Mouse (Mus musculus) kidney, adult 9 months (tissue): ENCODE data around the gene Gpr132.

Experiments
- DNase-seq: peaks from one replicate; pipeline ENCODE4 v3.0.0; 2022

Gpr132 gene

DNA sequence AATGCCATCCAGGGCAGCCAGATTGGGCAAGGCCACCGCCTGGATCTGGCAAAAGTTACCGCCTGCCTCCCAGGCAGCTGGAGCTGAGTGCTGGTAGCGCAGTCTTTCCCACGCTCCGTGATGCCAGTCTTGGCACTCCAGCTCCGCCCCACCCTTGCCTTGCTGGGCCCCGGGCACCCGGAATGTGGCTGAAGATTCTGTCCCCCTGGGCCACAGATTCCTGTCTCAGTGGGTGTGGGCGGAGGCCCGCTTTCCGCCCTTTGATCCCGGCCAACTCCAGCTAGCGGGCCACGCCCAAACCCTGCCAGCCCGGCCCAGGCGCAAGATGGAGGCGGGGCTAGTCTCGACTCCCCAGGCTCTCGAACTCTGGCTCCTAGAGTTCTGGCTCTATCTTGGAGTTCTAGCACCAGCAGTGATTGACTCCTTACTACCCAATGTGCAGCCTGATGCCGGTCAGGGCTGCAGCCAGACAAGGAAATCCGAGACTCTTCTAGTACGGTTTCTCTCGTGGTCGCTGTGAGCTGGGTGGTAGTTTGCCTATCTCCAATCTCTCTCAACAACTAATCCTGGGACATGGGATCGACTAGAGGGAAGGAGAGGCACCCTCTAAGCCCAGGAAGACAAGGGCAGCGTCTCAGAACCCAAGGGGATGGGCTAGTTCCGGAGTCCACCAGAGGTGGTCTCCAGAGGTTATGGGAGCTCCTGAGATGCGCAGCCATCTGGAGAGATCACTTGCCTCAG lies 8.5 kb upstream of the Gpr132 start:
- DNase-seq, result peak; percentile 81

DNA sequence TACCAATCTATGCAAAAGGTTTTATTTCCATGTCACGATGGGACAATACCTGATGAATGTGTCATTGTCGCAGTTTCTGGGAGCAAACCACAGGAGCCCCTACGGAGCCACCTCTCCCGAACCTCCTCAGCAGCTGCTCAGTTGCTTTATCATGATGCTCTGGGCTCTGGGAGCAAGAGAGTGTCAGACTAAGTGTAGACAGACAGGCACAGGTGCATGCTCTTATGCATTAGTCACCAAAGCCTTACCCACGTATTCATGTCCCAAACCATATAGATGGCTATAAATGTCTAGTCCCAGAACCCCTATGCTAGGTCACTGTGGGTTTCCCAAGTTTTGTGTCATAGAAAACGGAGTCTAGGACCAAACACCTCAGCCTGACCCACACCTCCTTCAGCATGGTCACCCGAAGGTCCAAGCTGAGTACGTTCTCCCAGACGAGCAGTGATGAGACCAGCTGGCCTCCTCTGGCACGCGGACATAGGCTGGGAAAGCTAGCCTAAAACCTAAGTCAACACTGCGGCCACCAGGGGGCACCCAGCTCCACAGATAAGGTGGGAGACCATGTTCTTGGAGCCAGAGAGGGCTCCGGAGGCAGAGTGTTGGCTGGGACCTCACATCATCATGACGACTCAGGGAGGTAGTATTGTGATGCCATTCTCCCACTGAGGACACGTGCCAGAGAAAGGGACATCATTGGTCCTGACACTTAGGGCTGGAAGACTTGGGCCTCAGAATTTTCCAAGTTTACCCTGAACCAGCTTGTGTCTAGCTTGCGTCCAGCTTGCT lies 7.4 kb upstream of the Gpr132 start:
- peak; percentile 91 for DNase-seq

DNA sequence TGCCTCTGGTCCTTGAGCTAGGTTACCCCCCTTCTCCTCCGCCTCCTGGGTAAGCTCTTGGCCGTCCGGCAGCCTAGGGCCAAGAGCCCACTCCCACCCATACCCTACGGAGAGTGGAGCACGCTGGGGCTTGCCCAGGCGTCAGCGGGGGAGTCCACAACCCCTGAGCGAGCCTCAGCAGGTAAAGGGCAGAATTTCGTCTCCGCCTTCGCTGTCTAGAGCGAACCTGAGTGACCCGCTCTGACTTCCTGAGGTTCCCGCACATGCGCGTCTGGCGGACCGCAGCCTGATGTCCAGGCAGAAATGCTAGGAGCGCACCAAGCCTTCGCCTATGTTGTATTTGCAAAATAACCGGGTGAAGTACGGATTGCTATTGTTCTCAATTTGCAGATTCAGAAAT lies 6.2 kb upstream of the Gpr132 start:
- no peak for DNase-seq

DNA sequence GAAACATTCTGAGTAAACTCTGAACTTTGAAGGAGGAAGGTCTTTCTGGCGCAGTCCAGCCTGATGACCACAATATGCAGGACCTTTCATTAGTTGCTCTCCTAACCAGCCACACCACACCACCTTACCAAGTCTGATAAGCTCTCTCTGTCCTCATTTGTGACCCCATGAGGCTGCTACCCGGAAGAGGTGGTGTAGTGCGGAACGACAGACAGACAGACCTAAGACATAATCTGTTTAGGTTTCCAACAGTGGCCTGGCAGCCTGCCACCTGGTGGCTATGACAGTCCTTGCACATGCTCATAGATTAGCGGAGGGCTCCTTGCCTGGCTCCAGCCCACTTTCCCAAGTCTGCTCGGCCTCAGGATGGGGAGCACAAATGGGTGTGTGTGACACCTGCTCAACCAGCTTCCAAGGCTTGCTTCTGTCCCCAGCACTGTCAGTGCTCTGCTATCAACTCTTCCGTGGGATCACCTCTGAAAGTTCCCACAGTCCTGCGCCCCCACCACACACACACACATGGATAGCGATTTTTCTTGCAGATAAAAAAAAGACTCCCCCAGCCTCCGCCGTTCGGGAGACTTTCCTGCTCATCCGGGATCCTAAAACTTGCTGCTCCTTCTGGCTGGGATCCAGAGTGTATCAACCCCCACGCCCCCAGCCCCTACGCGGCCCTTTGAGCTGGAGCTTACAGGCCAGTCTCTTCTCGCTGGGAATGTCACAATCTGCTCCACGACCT lies 5.6 kb upstream of the Gpr132 start:
- DNase-seq, result peak; percentile 66

DNA sequence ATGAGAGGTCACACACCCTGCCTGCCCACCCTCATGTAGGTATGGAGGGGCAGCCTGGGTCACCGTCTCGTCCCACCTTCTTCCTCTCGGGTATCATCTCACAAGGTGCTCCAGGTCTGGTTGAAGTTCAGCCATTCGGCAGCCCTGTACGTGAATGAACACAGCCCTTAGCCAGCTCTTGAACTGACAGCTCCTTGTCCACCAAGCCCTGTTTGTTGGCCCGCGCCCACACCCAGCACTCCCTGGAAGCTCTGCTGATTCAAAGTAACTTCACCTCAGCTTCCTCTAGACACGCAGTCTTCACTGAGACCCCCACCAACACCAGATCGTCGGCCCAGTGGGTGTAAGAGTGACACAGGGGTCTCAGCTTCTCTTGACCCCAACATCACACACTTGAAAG lies 5.0 kb upstream of the Gpr132 start:
- no peak for DNase-seq

DNA sequence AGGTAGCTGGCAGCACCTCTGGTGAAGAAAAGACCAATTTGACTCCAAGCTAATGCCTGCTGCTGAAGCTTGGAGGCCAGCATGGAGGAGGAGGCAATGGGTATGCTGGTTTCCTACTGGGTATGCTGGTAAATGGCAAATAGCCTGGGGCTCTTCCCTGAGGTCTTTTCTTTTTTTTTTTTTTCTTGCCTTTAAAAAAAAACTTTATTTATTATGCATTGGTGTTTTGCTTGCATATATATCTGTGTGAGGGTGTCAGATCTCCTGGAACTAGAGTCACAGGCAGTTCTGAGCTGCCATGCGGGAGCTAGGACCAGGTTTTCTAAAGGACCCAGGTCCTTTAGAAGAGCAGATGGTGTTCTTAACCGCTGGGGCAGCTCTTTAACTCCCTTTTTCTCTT lies 3.2 kb upstream of the Gpr132 start:
- DNase-seq, result no peak

DNA sequence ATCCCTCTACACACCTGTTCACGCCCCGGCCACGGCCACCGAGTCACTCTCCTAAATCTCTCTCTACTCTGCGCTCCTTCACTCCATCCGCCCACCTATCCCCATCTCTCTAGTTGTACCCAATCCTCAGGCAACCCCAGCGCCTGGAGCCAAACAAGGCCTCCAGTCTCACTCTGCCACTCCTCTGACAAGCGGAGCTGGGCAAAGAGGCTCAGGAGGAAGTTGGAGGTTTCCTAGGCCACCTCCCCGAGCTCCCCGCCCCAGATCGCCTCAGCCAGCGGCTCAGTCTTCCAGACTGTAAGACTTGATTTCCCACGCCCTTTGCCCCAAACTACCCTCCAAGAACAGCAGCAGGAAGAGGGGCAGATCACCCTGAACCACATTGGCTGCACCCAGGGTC lies 2.7 kb upstream of the Gpr132 start:
- DNase-seq, result no peak

DNA sequence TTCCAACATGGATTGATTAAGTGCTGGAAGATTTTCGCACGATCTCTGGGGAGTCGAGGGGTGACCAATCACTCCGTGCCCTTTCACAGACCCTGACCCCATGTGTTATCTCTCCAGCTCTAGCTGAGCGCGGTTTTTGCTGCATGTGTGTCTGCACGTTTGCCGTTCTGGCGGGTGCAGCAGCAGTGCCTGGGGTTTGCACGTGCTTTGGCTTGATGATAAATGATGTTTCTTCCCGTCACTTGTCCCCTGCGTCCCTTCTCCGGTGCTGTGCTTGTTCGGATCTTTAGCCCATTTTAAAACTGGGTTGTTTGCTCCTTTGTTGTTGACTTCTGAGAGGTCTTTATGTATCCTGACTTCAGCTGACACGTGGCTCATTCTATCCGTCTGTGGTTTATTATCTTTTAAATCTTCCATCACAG lies 1.8 kb upstream of the Gpr132 start:
- DNase-seq, result no peak

DNA sequence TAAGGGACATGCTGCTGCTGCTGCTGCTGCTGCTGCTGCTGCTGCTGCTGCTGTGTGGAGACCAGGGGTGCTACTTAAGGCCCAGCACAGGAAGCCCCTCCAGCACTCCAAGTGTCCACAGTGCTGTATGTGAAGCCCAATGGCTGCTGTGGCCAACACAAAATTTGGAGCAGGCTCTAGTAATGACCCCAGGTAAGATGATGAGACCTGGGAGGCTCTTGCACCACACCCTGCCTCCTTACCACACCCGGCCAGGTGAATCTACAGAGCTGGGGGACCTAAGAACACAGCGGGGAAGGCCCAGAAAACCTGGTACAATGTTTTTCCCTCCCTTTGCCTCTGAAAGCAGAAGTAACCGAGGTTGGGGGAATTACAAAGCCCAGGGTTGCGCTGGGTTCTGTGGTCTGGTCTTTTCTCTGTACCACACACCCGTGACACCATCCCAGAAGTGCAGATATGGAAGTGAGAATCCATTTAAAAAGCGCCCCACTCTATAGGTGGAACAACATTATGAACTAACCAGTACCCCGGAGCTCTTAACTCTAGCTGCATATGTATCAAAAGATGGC lies 838 bp downstream of the Gpr132 start:
- no peak for DNase-seq

DNA sequence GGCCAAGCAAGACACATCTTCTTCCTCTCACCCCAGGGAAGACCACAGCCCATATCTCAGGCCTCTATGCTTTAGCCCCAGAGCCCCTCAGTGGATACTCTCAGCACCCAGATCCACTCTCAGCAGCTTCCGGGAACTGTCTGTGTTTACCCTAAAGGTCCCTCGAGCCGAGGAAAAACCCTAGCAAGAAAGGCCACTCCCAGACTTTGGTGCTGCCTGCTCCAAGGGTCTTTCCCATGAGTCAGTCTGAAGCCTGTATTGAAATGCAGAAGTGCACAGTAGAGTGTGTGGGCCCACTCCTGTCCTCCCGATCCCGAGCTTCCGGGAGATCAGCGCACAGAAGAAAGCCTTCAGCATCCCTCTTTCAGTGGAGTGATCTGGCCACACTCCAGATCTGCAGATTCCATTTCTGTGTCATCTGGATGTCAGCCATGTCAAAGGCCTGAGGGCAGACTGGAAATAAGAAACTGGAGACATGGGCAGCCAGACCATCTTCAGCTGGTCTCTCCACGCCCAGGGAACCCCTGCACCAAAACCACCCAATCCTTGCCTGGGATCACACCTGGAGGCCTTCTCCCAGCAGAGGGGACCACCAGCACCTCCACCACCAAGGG lies 1.5 kb downstream of the Gpr132 start:
- DNase-seq, result no peak

DNA sequence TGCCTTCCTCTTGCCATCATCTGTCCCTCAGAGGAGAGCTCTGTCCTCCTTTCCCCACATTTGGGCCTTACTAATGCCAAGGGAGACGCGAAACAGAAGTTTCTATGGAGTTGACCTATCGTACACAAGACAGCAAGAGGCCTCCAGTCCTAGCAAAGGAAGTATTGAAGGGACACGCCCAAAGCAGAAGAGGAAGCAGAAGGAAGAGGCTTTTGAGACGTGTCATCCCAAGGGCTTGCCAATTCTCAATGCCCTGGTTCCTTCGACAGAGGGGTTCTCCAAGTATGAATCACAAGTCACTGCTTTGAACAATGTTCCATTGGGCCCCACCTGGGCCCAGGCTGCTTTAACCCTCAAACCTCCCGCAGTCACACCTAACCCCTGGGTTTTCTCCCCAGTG lies 3.2 kb downstream of the Gpr132 start:
- no peak for DNase-seq

DNA sequence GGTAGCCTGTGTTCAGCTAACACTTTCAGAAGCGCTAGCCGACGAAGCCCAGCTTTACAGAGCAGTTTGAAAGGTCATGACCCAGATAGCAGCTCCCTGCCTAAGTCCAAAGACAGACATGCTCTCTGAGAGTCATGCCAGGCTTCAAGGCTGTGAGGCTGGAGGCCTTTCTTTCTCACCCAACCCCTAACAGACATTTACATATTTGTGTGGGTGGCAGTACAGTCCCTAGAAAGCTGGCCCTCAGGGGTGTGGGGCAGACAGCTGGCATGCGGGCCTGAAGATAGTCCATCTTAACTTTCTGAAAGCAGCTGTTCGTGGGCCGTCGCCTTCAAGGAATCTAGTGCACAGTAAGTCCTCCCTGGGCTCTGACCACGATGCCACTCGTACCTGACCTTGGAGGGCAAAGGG lies 6.1 kb downstream of the Gpr132 start:
- no peak for DNase-seq

DNA sequence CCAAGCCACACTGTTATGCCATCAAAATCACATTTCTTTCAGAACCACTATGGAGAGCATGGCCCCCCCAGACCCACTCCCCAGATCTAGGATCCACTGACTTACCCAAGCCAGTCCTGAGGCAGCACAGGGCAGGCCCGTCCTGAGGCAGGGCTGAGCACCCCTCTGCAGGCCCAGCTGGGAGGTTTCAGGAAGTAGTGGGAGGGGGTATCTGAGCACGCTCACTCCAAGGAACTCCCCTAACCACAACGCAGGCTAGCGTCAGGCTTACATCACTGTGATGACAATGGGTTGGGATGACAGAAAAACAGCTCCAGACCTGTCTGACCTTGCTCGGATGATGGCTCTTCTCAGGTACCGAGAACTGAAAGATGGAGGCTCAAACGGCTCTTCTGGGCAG lies 7.3 kb downstream of the Gpr132 start:
- no peak for DNase-seq

DNA sequence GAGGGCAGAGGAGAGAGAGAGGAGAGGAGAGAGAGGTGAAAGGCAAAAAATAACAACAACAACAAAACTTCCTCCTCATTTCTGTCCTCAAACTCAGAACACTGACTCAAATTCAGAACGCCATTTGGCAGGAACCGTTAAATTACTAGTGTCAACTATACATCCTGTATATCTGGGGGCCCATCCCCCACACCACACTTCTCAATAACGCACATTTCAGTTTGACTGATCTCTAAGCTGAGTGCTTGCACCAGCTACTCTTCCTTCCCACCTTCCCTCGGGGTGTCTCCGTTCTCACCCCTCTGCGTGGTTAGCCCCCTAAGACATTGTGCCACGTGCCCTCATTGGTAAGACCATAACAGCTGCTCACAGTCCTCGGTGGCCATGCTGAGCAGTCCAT lies 8.1 kb downstream of the Gpr132 start:
- no peak for DNase-seq

DNA sequence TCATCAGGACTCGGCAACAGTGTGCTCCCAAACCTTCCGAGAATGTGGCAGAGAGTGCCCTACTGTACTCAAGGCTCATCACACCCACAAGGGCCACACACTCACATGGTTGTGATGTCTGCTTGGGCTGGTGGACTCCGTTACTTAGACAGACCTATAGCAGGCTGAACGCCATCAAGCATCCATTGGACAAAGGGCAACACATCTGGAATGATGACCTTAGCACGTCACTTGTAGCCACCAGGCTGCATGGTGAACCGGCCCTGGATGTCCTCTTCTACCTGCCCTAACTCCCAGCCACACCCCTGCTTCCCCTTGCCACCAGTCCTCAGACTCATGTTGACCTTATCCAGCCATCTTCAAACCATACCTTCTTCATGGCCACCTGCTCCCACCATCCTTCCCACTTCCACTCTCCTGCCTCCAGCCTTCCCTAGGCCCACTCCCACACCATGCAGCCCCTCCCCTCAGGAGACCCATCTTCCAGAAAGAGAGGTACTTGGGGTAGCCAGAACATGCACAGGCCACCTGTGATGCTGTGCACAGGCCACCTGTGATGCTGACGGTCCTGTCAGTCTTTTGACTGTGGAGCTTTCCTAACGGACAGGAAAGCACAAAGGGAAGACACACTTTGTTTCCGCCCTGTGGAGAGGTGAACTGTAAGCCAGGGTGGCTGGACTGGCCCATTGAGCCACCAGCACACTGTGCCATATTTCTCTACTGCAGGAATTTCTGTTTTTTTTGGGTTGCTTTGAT lies 9.3 kb downstream of the Gpr132 start:
- DNase-seq, result no peak

DNA sequence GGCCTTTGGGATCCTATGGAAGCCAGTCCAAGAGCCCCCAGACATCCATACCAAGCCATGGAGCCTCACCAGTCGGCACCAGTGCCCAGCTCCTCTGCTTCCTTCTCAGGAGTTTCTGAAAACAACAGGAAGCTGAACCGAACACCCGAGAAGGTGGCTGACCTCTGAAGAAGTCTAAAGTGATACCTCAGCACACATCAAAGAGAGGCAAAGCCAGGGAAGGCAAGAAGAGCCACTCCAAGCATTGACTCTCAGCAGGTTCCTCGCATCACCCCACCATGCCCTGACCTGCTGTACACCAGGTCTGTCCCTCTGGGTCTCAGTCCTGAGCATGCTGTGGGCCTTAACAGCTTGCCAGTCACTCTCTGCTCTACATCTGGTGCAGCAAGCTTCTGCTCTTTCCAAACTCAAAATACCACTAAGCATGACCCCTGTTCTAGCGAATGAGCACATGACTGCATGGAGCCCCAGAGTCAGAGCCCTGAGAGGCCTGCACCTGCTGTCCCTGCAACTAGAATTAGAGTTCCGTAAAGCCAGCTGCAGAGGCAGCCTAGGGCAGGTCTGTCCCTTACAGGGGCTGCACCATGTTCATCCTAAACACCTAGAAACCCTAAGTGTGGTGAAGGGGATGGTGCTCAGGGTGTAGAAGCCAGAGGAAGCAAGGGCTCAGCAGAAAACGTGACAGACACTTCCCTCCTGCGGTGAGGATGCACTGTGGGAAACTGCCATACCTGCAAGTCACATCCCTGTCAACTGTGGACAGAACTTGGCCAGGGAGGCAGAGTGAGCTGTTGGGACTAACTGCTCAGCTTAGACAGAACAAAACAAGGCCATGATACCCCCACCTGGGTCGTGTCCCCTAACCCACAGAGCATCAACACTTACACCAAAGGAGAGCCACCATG lies 10.8 kb downstream of the Gpr132 start:
- no peak for DNase-seq

DNA sequence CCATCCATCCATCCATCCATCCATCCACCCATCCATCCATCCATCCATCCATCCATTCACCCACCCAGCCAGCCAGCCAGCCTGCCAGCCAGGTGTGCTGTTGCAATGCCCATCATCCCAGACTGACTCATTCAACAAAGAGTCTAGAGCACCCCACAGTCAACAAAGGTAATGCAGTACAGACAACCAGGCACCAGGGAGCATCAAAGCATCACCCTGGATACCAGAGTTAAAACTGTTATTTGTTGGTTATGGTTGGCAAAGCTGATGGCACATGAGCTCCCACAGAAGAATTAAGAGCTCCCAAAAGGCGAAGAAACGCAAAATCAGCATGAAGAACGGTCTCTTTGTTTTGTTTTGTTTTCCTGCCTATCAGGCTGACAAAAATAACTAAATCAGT lies 11.7 kb downstream of the Gpr132 start:
- DNase-seq, result no peak

DNA sequence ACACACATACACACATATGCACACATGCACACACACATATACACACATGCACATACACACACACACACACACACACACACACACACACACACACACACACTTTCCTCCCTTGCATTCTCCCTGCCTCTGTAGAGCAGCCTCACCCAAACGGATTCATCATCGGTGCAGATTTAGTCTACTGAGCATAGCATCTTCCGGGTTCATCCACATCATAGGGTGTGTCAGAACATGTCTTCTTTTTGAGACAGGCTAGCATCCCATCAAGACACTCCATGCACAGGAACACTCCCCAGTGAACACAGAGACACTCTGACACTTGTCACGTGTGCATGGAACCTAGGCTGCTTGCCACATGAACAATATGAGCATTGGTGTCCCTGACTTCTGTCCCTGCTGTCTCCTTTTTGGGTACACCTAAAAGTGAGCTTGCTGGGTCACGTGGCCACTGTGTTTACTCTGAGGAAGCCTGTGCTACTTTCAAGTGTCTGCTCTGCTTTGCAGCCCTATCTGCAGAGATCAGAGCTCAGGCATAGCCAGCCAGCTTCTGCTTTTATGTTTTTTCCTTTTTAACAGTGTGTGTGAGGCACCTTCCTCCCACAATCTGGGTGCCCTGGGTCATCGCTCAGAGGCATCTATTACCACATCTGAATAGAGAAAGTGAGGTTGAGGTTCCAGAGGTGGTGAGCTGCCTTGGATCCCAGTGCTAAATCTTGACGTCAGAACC lies 13.3 kb downstream of the Gpr132 start:
- DNase-seq, result no peak

DNA sequence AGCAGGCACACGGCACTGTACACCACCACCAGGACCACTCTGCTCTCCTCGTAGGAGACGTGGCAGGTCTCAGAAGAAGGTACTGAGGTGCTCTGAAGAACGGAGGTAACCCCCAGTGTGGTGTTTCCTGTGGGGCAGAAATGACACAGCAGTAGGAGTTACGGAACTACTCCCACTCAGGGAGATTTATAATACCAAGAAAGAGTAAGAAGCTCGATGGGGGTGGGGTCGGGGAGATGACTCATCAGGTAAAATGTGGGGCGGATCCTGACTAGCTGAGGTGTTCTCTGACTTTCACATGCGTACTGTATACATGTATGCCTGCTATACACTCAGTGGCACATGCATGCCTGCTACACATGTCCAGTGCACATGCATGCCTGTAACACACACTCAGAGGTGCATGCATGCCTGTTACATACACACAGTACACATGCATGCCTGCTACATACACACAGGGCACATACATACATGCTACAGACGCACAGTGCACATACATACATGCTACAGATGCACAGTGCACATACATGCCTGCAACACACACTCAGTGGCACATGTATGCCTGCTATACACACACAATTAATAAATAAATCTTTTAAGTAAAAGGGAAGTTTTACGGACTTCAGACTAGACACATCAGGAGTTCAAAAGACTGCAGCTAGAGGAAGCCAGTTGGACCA lies 14.8 kb downstream of the Gpr132 start:
- DNase-seq, result no peak

DNA sequence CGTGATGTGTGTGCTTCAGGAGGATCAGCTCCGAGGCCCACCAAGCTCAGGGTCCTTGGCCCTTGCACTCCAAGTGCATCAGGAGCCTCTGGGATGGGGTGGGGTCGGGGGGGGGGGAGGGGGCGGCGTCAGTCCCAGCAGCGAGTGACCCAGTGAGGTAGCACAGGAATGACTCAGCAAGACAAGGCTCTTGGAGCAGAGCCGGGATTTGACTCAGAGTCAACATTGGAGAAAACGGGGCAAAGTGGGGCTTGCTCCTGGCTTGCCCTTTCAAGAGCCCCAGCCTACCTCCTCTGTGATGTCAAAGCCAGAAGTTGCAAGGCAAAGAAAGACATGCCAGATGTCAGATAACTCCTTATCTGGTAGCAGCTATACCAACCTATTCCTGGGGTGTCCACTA lies 16.9 kb downstream of the Gpr132 start:
- no peak for DNase-seq
